Mouse (Mus musculus) embryonic facial prominence, embryonic 15.5 days (tissue): Measurements from ENCODE around the gene Znrf2. TPM values are rescaled to one million over a fixed set of nuclear protein-coding genes. Genes with fewer than 3 reads are reported as not detected.

Source experiments
- ATAC-seq: fragments of 200-750 bp; cut with Nextera tagmentation; 2 replicates; pipeline ENCODE4 v1.8.0; 2017; ENCODE audit warnings: low read depth, moderate TSS enrichment; ENCODE audit not compliant: insufficient number of reproducible peaks, low FRiP score, low TSS enrichment
- H3K27ac ChIP-seq: fragments of 300-500 bp; sonication (generic); replicated peaks from 2 replicates; pipeline ENCODE4 v1.5.1; 2015; ENCODE audit warnings: mild to moderate bottlenecking, inconsistent platforms
- H3K27me3 ChIP-seq: fragments of 300-500 bp; sonication (generic); 2 replicates; pipeline ENCODE4 v1.6.1; 2015; ENCODE audit warnings: inconsistent platforms
- H3K36me3 ChIP-seq: fragments of 300-500 bp; sonication (generic); 2 replicates; pipeline ENCODE4 v1.6.1; 2015; ENCODE audit warnings: mild to moderate bottlenecking, inconsistent platforms
- H3K4me1 ChIP-seq: fragments of 300-500 bp; sonication (generic); 2 replicates; pipeline ENCODE4 v1.6.1; 2015; ENCODE audit warnings: inconsistent platforms
- H3K4me2 ChIP-seq: fragments of 300-500 bp; sonication (generic); replicated peaks from 2 replicates; pipeline ENCODE4 v1.6.1; 2015; ENCODE audit warnings: mild to moderate bottlenecking, inconsistent platforms
- H3K4me3 ChIP-seq: fragments of 300-500 bp; sonication (generic); replicated peaks from 2 replicates; pipeline ENCODE4 v1.5.1; 2015; ENCODE audit warnings: mild to moderate bottlenecking, inconsistent platforms
- H3K9ac ChIP-seq: fragments of 300-500 bp; sonication (generic); 2 replicates; pipeline ENCODE4 v1.6.1; 2015; ENCODE audit warnings: inconsistent platforms
- H3K9me3 ChIP-seq: fragments of 300-500 bp; sonication (generic); replicated peaks from 2 replicates; pipeline ENCODE4 v1.6.1; 2016; ENCODE audit warnings: inconsistent platforms
- WGBS: fragments of 180-500 bp; shearing (Covaris S2); methylation state at CpG from one replicate; pipeline ENCODE4 v1.1.7; 2015; 5-methylcytosine and 5-hydroxymethylcytosine counted together
- polyA plus RNA-seq: library from polyadenylated mRNA; unstranded; fragments of >200 nt; fragmentation: Nextera tagmentation; extraction: Ambion mirVana; gene quantifications from 2 replicates; pipeline ENCODE4 v1.2.1, GENCODE M21; 2015

Znrf2 gene
- polyA plus RNA-seq, 1 experiment from 2014 or later = 3.9 TPM

DNA sequence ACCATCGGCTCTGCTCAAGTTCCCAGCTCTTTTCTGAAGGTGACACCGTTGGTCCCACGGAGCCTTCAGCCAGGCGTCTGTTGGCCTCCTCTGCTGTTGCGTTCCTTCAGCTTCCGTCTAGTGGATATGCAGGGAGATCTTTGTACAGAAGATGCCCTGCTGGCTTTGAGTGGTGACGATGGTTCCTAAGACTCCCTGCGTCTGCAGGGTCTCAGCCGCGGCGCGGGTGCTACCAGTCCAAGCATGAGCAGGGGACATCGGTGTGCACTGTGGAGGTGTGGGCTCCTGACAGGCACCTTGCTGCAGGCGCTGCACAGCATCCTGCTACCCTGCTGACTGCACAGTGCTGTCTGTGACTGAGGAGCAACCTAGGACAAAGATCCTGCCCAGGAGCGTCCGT lies 107.8 kb downstream of the Znrf2 start:
- H3K4me3 ChIP-seq = no peak overlapping the region
- no peaks in the 10 kb centered on the region for H3K9me3 ChIP-seq
- H3K4me1 ChIP-seq = no peaks in the 10 kb centered on the region
- WGBS = 92% methylated on average over 16 of the region's 16 CpGs
- no peak overlapping the region for H3K27ac ChIP-seq
- H3K9ac ChIP-seq = no peak overlapping the region
- H3K36me3 ChIP-seq = no peaks in the 10 kb centered on the region; the same call in 1 of the 2 replicates
- H3K27me3 ChIP-seq = no peaks in the 10 kb centered on the region
- H3K4me2 ChIP-seq = no peak overlapping the region
- ATAC-seq = no peak

DNA sequence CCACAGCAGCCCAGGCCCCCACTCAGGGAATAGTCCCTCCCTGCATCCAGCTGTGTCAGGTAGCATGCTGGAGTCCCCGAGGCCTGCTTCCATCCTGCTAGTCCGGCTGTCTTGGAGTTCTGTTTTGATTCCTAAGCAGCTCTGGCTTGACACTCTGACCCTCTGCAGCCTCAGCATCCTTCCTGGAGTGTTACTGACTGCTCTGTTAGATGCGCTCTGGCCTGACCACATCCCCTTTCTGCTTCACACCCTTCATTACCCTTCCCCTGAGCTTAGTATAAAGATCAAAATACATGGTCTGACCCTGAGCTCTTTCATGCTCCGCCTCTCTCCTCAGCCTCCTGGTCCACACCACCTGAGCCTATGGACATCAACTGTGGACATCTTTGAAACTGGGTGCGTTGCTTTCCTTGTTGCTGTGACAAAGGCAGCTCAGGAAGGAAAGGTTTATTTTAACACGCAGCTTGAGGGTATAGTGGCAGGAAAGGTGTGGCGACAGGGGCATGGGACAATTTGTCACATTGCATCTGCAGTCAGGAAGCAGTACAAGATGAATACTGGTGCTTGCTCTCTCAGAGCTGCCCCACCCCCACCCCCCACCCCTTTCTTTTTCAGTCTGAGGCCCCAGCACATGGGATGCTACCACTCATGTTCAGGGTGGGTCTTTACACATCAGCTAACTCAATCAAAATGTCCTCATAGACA lies 109.2 kb downstream of the Znrf2 start:
- ATAC-seq = no peak
- no peaks in the 10 kb centered on the region for H3K9me3 ChIP-seq
- H3K4me3 ChIP-seq = no peak overlapping the region
- H3K4me1 ChIP-seq = no peaks in the 10 kb centered on the region
- no peak overlapping the region for H3K9ac ChIP-seq
- H3K4me2 ChIP-seq = no peak overlapping the region
- no peaks in the 10 kb centered on the region; the same call in 1 of the 2 replicates for H3K36me3 ChIP-seq
- H3K27ac ChIP-seq = no peak overlapping the region
- H3K27me3 ChIP-seq = no peaks in the 10 kb centered on the region
- 62% methylated on average over 7 of the region's 7 CpGs for WGBS

DNA sequence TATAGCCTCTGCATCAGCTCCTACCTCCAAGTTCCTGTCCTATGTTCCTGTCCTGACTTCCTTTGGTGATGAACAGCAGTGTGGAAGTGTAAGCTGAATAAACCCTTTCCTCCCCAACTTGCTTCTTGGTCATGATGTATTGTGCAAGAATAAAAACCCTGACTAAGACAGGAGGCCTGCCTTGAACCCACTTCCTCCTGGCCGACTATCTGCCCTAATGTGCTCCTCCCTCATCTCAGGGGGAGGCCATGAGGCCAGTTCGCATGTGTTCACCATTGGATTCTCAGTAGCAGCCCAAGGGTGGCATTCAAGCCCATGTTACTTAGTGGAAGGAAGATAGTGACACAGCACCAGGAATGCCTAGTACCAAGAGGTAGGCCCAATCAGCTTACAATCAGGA lies 110.2 kb downstream of the Znrf2 start:
- no peaks in the 10 kb centered on the region for H3K27me3 ChIP-seq
- 68% methylated on average over 2 of the region's 2 CpGs for WGBS
- no peak for ATAC-seq

DNA sequence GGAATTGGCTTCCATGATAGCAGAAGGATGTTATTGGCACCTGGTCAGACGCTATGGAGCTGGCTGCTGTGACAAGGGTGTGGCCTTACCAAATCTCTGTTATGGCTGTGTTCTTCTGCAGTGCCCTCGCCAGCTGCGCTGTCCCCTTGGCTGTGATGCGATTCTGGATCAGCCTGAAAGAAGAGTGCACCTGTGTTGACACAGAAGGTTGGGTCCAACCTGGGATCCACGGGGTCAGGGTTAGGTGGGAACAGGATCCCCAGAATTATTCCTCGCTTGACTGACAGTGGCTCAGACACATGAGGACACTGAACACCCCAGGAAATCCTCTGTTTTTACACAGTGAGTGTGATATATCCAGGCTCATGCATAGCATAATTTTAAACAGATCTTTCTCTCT lies 111.2 kb downstream of the Znrf2 start:
- ATAC-seq = no peak
- H3K4me3 ChIP-seq = no peak overlapping the region
- no peaks in the 10 kb centered on the region for H3K9me3 ChIP-seq
- no peak overlapping the region for H3K4me2 ChIP-seq
- H3K9ac ChIP-seq = no peak overlapping the region
- no peaks in the 10 kb centered on the region; the same call in 1 of the 2 replicates for H3K36me3 ChIP-seq
- no peaks in the 10 kb centered on the region for H3K4me1 ChIP-seq
- 80% methylated on average over 6 of the region's 6 CpGs for WGBS
- H3K27me3 ChIP-seq = no peaks in the 10 kb centered on the region
- no peak overlapping the region for H3K27ac ChIP-seq

More for the DNA sequence above, 110.2 kb downstream of the Znrf2 start:
- Histone ChIP-seq H3K9me3 (no peaks in the 10 kb centered on the region), H3K4me2 (no peak overlapping the region), H3K4me3 (no peak overlapping the region), H3K36me3 (no peaks in the 10 kb centered on the region; the same call in 1 of the 2 replicates), H3K9ac (no peak overlapping the region), H3K4me1 (no peaks in the 10 kb centered on the region), H3K27ac (no peak overlapping the region)

DNA sequence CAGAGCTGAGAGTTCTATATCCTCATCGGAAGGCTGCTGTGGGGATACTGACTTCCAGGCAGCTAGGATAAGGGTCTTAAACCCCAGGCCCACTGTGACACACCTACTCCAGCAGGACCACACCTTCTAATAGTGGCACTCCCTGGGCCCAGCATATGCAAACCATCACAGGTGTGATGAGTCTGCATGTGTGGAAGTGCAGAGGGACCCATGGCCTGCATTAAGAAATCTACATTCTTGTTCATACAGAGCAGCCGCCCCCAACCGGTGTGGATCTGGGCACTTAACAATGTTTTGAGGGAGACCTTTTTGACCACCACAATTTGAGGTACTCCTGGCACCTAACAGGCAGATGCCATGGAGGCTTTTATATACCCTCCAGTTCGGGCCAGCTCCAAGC lies 114.9 kb downstream of the Znrf2 start:
- H3K9me3 ChIP-seq = no peaks in the 10 kb centered on the region
- peaks cover 7% of the 10 kb centered on the region; the same call in 1 of the 2 replicates for H3K36me3 ChIP-seq
- ATAC-seq = no peak
- no peak overlapping the region for H3K9ac ChIP-seq
- H3K4me3 ChIP-seq = no peak overlapping the region
- H3K4me1 ChIP-seq = no peaks in the 10 kb centered on the region
- no peaks in the 10 kb centered on the region for H3K27me3 ChIP-seq
- no peak overlapping the region for H3K27ac ChIP-seq
- 94% methylated on average over 4 of the region's 4 CpGs for WGBS
- H3K4me2 ChIP-seq = no peak overlapping the region

DNA sequence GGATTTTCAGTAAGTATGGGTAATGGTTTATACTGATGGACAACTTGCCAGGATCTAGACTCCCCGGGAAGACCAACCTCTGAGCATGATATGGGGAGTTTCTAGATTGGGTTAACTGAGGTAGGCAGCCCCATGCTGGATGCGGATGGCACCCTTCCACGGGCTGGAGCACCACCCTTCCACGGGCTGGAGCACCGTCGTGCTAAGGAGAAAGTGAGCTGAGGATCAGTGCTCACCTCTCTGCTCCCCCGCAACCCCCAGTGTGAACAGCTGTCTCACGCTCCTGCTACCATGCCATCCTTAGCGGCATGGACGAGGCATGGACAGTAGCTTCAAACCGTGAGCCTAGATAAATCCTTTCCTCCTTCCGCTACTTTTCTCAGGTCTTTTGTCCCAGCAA lies 115.8 kb downstream of the Znrf2 start:
- Histone ChIP-seq H3K9me3 (no peaks in the 10 kb centered on the region), H3K4me2 (no peak overlapping the region), H3K4me3 (no peak overlapping the region), H3K27ac (no peak overlapping the region), H3K36me3 (0 out of 2 replicates have a peak, but pooled peaks cover 7% of the 10 kb centered on the region), H3K4me1 (no peaks in the 10 kb centered on the region), H3K27me3 (no peaks in the 10 kb centered on the region), H3K9ac (no peak overlapping the region)
- no peak for ATAC-seq
- WGBS = 88% methylated on average over 12 of the region's 12 CpGs

DNA sequence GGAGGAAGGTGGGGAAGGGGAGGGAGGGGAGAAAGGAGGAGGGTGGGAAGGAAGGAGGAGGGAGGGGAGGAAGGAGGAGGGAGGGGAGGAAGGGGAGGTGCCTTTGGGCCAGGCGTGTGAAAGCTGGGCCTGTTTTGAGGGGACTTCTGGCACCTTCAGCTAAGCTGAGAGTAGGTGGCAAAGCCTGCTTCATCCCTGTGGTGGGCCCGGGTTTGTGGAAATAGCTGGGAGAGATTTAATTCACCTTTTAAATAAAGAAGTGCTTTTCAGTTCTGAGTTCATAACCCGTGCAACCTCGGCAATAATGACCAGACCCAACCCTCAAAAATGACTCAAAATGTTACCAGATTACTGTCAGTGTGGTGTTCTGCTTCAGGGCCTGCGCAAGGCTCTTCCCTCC lies 116.5 kb downstream of the Znrf2 start:
- no peak overlapping the region for H3K27ac ChIP-seq
- no peak overlapping the region for H3K4me2 ChIP-seq
- no peak overlapping the region for H3K4me3 ChIP-seq
- no peaks in the 10 kb centered on the region for H3K9me3 ChIP-seq
- no peaks in the 10 kb centered on the region for H3K4me1 ChIP-seq
- 0 out of 2 replicates have a peak, but pooled peaks cover 7% of the 10 kb centered on the region for H3K36me3 ChIP-seq
- ATAC-seq = no peak
- 64% methylated on average over 5 of the region's 5 CpGs for WGBS
- H3K9ac ChIP-seq = no peak overlapping the region
- no peaks in the 10 kb centered on the region for H3K27me3 ChIP-seq

DNA sequence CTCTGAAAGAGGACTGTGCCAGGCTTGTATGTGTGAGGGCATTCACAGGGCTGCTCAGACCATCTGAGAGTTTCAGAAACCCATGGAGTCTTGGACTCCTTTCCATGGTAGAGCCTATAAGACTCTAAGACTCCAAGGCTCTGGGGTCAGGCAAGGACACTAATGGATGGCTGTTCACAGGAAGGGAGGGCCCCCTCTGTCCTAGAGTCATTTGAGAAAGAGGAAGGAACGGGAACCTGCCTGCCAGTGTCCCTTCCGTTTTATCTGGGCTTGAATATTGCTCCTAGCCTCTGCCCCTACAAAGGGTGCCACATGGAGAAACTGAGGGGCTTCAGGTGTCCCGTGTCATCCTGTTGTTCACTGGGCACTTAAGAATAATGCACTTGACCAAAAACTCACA lies 117.2 kb downstream of the Znrf2 start:
- H3K4me2 ChIP-seq = no peak overlapping the region
- ATAC-seq = no peak
- no peaks in the 10 kb centered on the region for H3K9me3 ChIP-seq
- no peaks in the 10 kb centered on the region for H3K4me1 ChIP-seq
- 0 out of 2 replicates have a peak, but pooled peaks cover 7% of the 10 kb centered on the region for H3K36me3 ChIP-seq
- WGBS = 72% methylated on average over 3 of the region's 3 CpGs
- no peak overlapping the region for H3K27ac ChIP-seq
- no peak overlapping the region for H3K9ac ChIP-seq
- no peak overlapping the region for H3K4me3 ChIP-seq
- H3K27me3 ChIP-seq = no peaks in the 10 kb centered on the region

DNA sequence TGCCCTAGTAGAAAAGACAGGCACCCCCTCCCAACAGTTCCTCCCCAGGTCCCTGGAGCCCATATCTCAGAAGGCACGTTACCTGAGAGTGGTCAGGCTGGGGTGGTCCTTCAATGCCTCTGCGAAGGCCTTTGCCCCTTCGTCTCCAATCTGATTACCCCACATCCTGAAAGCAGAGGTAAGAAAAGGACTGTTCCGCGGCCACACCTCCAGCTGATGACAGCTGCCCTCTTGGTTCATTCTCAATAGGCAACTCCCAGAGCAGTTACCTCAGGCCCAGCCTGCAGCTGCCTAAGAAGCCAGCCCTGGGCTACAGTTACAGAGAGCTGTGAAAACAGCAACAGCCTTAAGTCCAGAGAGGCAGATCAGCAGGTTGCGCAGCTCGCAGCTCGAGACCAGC lies 117.6 kb downstream of the Znrf2 start:
- Histone ChIP-seq H3K4me1 (no peaks in the 10 kb centered on the region), H3K4me2 (no peak overlapping the region), H3K27ac (no peak overlapping the region), H3K9ac (no peak overlapping the region), H3K9me3 (no peaks in the 10 kb centered on the region), H3K36me3 (0 out of 2 replicates have a peak, but pooled peaks cover 7% of the 10 kb centered on the region), H3K27me3 (no peaks in the 10 kb centered on the region), H3K4me3 (no peak overlapping the region)
- WGBS = 82% methylated on average over 8 of the region's 8 CpGs
- no peak for ATAC-seq

DNA sequence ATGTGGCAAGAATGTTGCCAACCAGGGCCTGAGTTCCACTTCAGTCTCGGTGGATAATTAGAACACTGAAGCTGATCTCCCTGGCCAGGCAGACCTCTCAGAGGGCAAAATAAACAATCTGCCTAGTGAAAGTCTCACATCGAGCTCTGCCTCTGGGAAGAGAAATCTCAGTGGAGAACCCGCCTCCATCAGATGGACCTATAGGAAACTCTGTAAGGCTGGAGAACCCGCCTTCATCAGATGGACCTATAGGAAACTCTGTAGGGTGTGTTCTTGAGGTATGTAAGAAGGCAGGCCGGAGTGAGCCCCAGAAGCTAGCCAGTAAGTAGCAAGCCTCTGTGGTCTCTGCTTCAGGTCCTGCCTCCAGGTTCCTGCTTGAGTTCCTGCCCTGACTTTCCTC lies 118.2 kb downstream of the Znrf2 start:
- Histone ChIP-seq H3K27ac (no peak overlapping the region), H3K4me3 (no peak overlapping the region), H3K4me1 (no peaks in the 10 kb centered on the region), H3K9me3 (no peaks in the 10 kb centered on the region), H3K9ac (no peak overlapping the region), H3K36me3 (0 out of 2 replicates have a peak, but pooled peaks cover 7% of the 10 kb centered on the region), H3K27me3 (no peaks in the 10 kb centered on the region), H3K4me2 (no peak overlapping the region)
- no peak for ATAC-seq
- WGBS = 70% methylated on average over 5 of the region's 5 CpGs

DNA sequence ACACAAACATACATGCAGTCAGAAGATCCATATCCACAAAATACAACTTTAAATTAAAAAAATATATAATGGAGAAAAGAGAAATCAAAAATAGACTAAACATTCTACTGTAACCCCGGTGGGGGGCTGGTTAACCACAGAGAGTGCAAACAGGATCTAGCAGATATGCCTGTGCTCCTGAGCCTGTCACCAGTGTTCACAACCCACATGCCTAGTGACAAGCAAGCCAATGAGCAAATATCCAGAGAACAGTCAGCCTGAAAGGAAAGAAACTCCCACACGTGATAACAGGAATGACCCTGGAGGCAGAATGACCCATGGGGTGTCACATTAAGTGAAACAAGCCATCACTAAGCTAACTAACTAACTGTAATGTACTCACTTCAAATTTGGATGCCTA lies 119.8 kb downstream of the Znrf2 start:
- WGBS = 53% methylated on average over 2 of the region's 2 CpGs
- no peak overlapping the region for H3K4me3 ChIP-seq
- H3K4me2 ChIP-seq = no peak overlapping the region
- no peak for ATAC-seq
- H3K9me3 ChIP-seq = no peaks in the 10 kb centered on the region
- H3K9ac ChIP-seq = no peak overlapping the region
- H3K36me3 ChIP-seq = 0 out of 2 replicates have a peak, but pooled peaks cover 7% of the 10 kb centered on the region
- no peaks in the 10 kb centered on the region for H3K4me1 ChIP-seq
- no peaks in the 10 kb centered on the region for H3K27me3 ChIP-seq
- no peak overlapping the region for H3K27ac ChIP-seq

DNA sequence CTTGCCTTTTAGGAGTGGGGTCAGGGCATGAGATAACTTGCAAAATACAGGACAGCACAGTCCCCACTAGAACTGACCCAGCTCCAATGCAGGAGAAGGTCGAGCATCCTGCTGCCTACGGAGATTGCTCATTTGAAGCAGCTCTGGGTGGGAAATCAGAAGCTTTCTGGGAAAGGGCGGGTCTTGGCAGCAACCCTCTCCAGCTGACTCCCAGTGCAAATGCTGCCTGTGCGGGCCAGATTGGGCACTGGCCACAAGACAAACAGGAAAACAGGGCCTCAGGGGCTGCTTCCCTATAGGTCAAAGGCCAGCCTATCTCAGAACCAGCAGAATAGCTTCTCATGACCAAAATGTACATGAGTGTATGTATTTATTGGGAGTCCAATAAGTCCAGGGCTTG lies 122.9 kb downstream of the Znrf2 start:
- Histone ChIP-seq H3K27ac (no peak overlapping the region), H3K36me3 (peaks cover 9% of the 10 kb centered on the region; the same call in 1 of the 2 replicates), H3K4me1 (peaks cover 11% of the 10 kb centered on the region; the same call in 1 of the 2 replicates), H3K27me3 (peaks cover 18% of the 10 kb centered on the region), H3K4me2 (no peak overlapping the region), H3K9me3 (no peaks in the 10 kb centered on the region), H3K9ac (no peak overlapping the region), H3K4me3 (no peak overlapping the region)
- no peak for ATAC-seq
- WGBS = 61% methylated on average over 4 of the region's 4 CpGs
